Mouse (Mus musculus): Measurements from ENCODE around the gene Tomm70a.

DNA sequence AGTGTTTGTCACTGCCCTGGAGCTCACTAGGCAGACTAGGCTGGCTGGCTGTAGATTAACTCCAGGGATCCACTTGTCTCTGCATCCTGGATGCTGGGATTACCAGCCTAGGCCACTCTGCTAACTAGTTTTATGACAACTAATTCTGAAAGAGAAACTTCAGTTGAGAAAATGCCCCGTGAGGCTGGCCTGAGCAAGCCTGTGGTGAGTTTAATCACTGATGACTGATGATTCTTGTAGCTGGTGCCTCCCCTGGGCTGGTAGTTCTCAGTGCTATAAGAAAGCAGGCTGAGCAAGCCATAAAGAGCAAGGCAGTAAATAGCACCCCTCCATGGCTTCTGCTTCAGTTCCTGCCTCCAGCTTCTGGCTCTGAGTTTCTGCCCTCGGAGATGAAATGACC lies 54.2 kb downstream of the Tomm70a start:
- TF ChIP-seq CTCF (IDR thresholded peaks at IDR 0.05; ENCODE audit: extremely low read depth, insufficient read depth, low read length) (no peak), POLR2A (IDR thresholded peaks at IDR 0.05; ENCODE audit: extremely low read depth, insufficient read depth, low read length) (no peak)
